Mouse (Mus musculus) liver, adult 2 months (tissue): ENCODE results near the gene Glis1. TPM values are rescaled to one million over a fixed set of nuclear protein-coding genes. Genes with fewer than 3 reads are reported as not detected.

ENCODE experiments used
- DNase-seq: peaks from one replicate; pipeline ENCODE4 v3.0.0-alpha.2; 2011; ENCODE audit warnings: low read depth, low spot score; ENCODE audit errors: extremely low read depth
- H3K27ac ChIP-seq: fragments of 200-500 bp; replicated peaks from 2 replicates; pipeline ENCODE4 v1.5.1; 2012; ENCODE audit warnings: low read depth, mild to moderate bottlenecking, control low read depth, inconsistent platforms, low read length; ENCODE audit not compliant: insufficient read depth
- H3K27me3 ChIP-seq: fragments of 200-500 bp; 2 replicates; pipeline ENCODE4 v1.6.1; 2012; ENCODE audit warnings: mild to moderate bottlenecking, moderate library complexity, low read length, inconsistent platforms; ENCODE audit not compliant: control insufficient read depth, insufficient read depth
- H3K36me3 ChIP-seq: fragments of 200-500 bp; 2 replicates; pipeline ENCODE4 v1.6.1; 2012; ENCODE audit warnings: low read length, inconsistent platforms; ENCODE audit not compliant: control insufficient read depth, insufficient read depth
- H3K4me1 ChIP-seq: fragments of 200-500 bp; 2 replicates; pipeline ENCODE4 v1.6.1; 2011; ENCODE audit warnings: low read length; ENCODE audit not compliant: control insufficient read depth, insufficient read depth
- H3K4me3 ChIP-seq: fragments of 200-500 bp; 2 replicates; pipeline ENCODE4 v1.5.1; 2011; ENCODE audit warnings: low read depth, mild to moderate bottlenecking, control low read depth, low read length, moderate library complexity; ENCODE audit not compliant: insufficient read depth
- H3K79me2 ChIP-seq: fragments of 200-500 bp; 2 replicates; pipeline ENCODE4 v1.6.1; 2012; ENCODE audit warnings: inconsistent platforms, mild to moderate bottlenecking, low read length, moderate library complexity; ENCODE audit not compliant: control insufficient read depth, insufficient read depth
- H3K9ac ChIP-seq: fragments of 200-500 bp; 2 replicates; pipeline ENCODE4 v1.6.1; 2012; ENCODE audit warnings: low read depth, mild to moderate bottlenecking, control low read depth, inconsistent platforms, low read length
- CTCF ChIP-seq: fragments of 200-500 bp; IDR thresholded peaks from 2 replicates; pipeline ENCODE4 v1.5.1; 2011; ENCODE audit warnings: low read depth, low read length, control low read depth
- POLR2A ChIP-seq: fragments of 200-500 bp; IDR thresholded peaks from 2 replicates; pipeline ENCODE4 v1.6.1; 2011; ENCODE audit warnings: low read length, control low read depth; ENCODE audit not compliant: insufficient read depth; ENCODE audit errors: extremely low read depth
- WGBS: fragments of 180-500 bp; shearing (Covaris S2); methylation state at CpG from one replicate; pipeline ENCODE4 v1.1.7; 2018; 5-methylcytosine and 5-hydroxymethylcytosine counted together
- polyA plus RNA-seq: library from polyadenylated mRNA; depleted of rRNA; stranded (reverse); fragments of >200 nt; gene quantifications from 2 replicates; pipeline ENCODE4 v1.2.3, GENCODE M21; 2012
- total RNA-seq: library from RNA; depleted of rRNA; stranded (reverse); fragments of >200 nt; gene quantifications from 2 replicates; pipeline ENCODE4 v1.2.3, GENCODE M21; 2014

Glis1 gene
- total and polyA plus RNA-seq, 2 experiments, result 0.10 TPM; not detected in 1

DNA sequence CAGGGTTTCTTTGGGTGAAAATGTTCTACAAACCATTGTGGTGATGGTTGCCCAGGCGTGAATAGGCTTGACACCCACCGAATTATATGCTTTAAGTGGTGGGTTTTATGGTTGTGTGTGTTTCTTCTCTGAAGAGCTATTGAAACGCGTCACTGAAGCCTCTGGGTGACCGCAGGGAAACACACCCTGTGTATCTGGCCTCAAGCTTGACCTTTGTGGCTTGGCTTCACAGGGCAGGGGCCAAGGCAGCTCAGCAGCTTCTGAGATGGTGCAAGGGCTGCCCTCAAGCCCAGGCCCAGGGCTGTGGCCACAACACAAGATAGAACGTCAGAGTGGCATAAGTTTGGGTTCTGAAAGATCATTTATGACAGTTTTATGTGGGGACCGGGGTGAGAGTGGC, 167.9 kb downstream of the Glis1 start:
- H3K27ac ChIP-seq, result no peak overlapping the region
- TF ChIP-seq CTCF, result no peak
- no peak for TF ChIP-seq POLR2A
- H3K9ac ChIP-seq, result no peak overlapping the region
- DNase-seq, result no peak
- H3K36me3 ChIP-seq, result no peaks in the 10 kb centered on the region
- no peaks in the 10 kb centered on the region for H3K79me2 ChIP-seq
- no peaks in the 10 kb centered on the region for H3K4me1 ChIP-seq
- no peaks in the 10 kb centered on the region for H3K27me3 ChIP-seq
- no peak overlapping the region for H3K4me3 ChIP-seq
- whole genome bisulfite sequencing, result 81% methylated on average over 7 of the region's 7 CpGs

DNA sequence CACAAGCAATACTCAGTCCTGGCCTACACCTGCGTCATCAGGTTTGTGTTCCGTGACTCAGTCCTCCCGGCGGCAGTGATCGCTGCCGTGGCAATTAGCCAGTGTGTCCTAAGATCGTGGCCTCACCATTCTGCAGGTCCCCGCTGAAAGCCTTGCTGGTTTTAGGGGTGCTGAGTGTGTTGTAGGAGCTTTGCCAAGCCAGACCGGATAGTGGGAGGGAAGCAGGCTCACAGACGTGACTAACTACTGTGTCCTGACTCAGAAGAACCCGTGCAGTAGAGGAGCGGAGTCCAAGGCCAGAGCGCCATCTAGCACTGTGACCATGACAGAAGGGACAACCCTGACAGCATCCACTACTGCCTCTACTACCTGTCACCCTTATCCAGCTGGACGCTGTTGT, 168.4 kb downstream of the Glis1 start:
- TF ChIP-seq POLR2A (no peak), CTCF (peak; percentile 23)
- H3K4me3 ChIP-seq, result no peak overlapping the region
- no peaks in the 10 kb centered on the region for H3K27me3 ChIP-seq
- no peaks in the 10 kb centered on the region for H3K4me1 ChIP-seq
- no peak for DNase-seq
- no peaks in the 10 kb centered on the region for H3K36me3 ChIP-seq
- H3K27ac ChIP-seq, result no peak overlapping the region
- 78% methylated on average over 14 of the region's 14 CpGs for WGBS
- H3K79me2 ChIP-seq, result no peaks in the 10 kb centered on the region
- H3K9ac ChIP-seq, result no peak overlapping the region

DNA sequence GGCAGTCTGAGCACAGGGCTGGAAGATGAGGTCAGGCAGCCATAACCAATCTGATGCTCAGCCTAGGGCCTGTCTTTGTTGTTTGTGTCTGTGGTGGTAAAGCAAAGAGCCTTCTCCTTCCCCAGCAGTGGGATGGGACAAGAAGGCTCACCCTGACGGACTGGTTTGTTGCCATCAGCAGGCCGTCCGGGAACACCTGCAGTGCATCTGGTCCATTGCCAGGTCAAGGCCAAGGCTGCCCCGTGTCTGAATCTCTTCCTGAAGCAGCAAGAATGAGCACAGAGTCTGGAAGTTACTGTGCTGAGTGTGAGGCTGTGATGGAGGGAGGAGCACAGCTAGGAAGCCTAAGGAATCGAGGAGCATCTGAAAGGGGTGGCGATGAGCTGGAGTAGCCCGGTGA, 168.8 kb downstream of the Glis1 start:
- Histone ChIP-seq H3K27ac (no peak overlapping the region), H3K4me3 (no peak overlapping the region), H3K4me1 (no peaks in the 10 kb centered on the region), H3K9ac (no peak overlapping the region), H3K36me3 (no peaks in the 10 kb centered on the region), H3K79me2 (no peaks in the 10 kb centered on the region), H3K27me3 (no peaks in the 10 kb centered on the region)
- 81% methylated on average over 7 of the region's 7 CpGs for WGBS
- DNase-seq, result no peak
- TF ChIP-seq CTCF (no peak), POLR2A (no peak)

DNA sequence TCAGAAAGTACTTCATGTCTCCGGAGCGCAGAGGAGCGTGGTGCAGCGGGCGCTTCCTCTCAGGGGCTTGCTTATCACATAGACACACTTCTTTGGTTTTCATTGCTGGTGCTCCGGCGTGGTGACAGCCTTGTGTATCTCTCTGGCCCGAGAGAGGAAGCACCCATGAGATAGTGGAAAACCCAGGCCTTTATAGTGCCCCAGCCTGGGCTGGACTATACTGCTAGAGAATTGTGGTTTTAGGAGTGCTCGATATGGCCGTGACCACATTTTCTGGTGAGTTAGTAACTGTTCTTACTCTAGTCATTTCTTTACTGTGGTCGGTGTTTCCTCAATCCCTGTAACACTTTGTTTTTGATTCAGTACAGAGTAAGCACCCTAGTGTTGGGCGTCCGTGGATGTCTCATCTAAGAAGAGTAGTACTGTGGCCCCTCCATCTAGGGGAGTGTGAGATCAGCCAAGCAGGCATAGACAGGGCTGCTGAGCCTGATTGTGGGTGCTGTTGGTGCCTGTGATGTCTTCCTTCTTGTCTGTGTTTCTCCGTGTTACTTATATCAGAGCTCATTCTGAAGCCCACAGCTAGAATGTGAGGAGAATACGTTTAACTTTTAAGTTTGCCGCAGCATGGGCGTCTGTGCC, 171.7 kb downstream of the Glis1 start:
- no peaks in the 10 kb centered on the region for H3K36me3 ChIP-seq
- no peak overlapping the region for H3K4me3 ChIP-seq
- no peaks in the 10 kb centered on the region for H3K27me3 ChIP-seq
- WGBS, result 74% methylated on average over 17 of the region's 17 CpGs
- no peak overlapping the region for H3K27ac ChIP-seq
- H3K9ac ChIP-seq, result no peak overlapping the region
- no peak for DNase-seq
- TF ChIP-seq CTCF (no peak), POLR2A (no peak)
- no peaks in the 10 kb centered on the region for H3K4me1 ChIP-seq
- H3K79me2 ChIP-seq, result no peaks in the 10 kb centered on the region

DNA sequence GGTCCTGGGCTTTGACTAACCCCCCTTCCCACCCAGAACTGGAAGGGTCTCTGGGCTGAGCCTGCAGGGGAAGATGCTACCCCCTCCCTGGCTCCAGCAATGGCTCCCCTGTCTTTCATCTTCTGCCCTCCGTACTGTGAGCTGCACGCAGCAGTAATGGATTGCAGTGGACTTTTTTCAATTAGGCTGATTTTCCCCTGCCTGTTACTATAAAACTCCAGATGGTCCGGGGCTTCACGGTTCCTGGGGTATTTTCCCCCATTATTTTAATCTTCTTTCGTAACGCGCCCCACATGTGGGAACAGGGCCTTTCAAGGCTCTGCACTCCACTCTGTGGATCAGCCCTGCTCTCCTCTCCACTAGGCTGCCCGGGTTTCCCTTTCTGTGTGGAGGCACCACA, 175.4 kb downstream of the Glis1 start:
- H3K27ac ChIP-seq, result no peak overlapping the region
- H3K79me2 ChIP-seq, result no peaks in the 10 kb centered on the region
- no peak overlapping the region for H3K4me3 ChIP-seq
- DNase-seq, result no peak
- no peaks in the 10 kb centered on the region for H3K27me3 ChIP-seq
- H3K36me3 ChIP-seq, result no peaks in the 10 kb centered on the region
- H3K4me1 ChIP-seq, result no peaks in the 10 kb centered on the region
- TF ChIP-seq POLR2A, result no peak
- WGBS, result 94% methylated on average over 8 of the region's 8 CpGs
- H3K9ac ChIP-seq, result no peak overlapping the region

DNA sequence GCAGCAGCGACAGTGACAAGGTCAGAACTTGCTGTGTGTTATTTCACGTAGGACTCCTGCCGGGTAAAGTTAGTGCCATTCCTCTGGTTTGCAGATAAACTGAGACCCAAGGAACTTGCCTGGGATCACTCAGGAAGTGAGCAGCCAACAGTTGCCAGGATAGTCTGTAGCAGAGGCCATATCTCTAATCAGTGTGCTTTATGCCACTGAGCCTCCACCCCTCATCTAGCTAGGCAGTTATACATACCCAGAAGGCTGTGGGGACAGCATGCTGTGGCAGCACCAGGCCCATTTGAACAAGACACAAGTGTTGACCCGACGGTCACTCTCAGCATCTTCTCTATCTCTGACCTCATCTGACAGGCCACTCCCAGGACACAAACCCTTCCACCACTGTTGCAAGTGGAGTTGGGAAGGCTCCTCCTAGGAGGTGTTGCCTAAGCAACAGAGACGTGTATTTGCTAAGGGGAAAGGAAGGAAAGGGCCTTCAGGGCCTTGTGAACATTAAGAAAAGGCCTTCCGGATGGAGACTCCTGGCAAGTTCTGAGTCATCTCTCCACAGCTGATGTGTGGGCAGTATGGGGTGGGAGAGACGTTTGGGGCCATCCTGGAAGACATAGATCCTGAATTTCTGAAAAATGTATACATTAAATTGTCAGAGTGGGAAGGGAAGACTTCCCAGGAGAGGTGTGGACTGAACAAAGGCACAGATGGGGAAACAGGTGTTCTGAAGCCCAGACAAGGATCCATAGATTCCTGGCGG, 177.7 kb downstream of the Glis1 start:
- no peak for DNase-seq
- 77% methylated on average over 9 of the region's 9 CpGs for WGBS
- TF ChIP-seq CTCF (no peak), POLR2A (no peak)

More for the DNA sequence above, 177.7 kb downstream of the Glis1 start:
- Histone ChIP-seq H3K36me3 (no peaks in the 10 kb centered on the region), H3K4me1 (no peaks in the 10 kb centered on the region), H3K4me3 (no peak overlapping the region), H3K9ac (no peak overlapping the region), H3K79me2 (no peaks in the 10 kb centered on the region), H3K27me3 (no peaks in the 10 kb centered on the region), H3K27ac (no peak overlapping the region)
